Mouse (Mus musculus): ENCODE measurements around the gene Reln.

The Reln gene

DNA sequence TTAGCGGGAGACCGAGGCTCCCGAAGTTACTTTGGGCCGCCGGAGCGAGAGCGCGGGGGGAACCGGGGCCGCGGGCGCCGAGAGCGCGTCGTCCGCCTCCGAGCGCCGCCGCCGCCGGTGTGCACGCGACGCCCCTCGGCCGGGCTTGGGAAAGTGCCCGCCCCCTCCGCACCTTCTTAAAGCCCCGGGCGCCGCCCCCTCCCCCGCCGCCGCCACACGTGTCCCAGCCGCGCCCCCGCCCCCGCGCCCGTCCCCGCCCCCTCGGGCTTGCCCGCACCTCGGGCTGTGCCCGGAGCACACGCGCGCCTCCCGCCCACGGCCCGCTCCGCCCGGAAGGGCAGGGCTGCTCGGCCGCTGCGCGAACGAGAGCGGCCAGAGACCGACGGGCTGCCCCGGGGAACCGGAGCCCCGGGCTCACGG, at the start of gene Reln:
TSS of gene Reln (minus strand) at position 147 of the 420 bp plus-strand sequence.
- DNase-seq (ENCODE audit: low spot score), result peak; percentile 36

DNA sequence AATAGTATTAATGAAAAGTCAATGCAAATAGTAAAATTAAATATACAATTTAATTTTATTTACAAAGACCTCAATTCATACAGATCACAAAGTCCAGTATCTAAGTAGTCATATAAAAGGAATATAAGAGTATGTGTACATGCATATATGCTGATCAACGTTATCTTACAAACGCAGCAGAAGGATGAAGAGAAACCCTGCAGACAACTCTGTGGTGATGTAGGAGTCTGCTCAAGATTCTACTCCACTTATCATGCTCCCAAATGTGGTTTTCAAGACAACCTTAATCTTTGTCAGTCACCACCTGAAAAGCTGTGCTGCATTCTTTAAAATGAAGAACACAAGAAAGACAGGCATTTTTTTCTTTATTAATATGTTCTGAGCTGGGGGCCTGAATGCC, 44.0 kb upstream of the Reln start:
- no peak for DNase-seq (ENCODE audit: low spot score)

GRCm38 (mm10) chr5:22360510-22360909, 16.0 kb upstream of the Reln start:
- no peak for DNase-seq (ENCODE audit: low spot score)

GRCm38 (mm10) chr5:22348412-22348811, 3.9 kb upstream of the Reln start:
- peak; percentile 60 for DNase-seq (ENCODE audit: low spot score)

- no peak for DNase-seq (ENCODE audit: low spot score)
Observed at GRCm38 (mm10) chr5:22347732-22348131, 3.2 kb upstream of the Reln start.

GRCm38 (mm10) chr5:22345894-22346635, 1.6 kb upstream of the Reln start:
- no peak for DNase-seq (ENCODE audit: low spot score)

GRCm38 (mm10) chr5:22344976-22345651, 612 bp upstream of the Reln start:
- DNase-seq (ENCODE audit: low spot score), result peak; percentile 36

DNA sequence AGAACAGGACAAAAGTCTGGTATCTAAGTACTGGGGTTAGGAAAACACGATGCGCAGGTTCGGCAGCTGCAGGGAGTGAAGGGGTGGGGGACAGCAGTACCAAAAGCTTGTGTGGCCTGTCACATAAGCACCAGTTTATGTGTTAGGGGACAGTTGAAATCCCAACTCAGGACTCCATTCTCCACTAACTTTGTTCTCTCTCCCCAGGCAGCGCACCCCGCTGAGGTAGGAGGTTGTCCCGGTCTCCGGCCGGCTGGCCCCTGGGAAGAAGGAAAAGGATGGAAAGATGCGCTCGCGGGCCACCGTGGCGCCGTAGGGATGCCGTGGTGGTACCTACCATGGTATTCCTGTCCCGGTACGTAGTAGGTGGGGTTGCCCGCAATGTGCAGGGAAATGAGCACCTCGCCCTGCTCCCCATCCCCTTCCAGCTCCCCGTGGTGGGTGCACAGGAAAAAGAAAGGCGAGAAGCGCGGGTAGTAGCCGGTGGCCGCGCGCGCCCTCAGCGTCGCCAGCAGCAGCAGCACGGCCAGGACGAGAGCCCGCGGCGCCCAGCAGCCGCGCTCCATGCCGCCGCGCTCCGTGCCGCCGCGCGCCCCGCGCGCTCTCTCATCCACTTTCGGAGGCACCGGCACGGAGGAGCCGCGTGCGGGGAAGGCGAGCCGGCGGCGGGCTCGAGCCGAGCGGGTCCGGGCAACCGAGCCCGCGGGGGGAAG, 503 bp downstream of the Reln start:
- no peak for DNase-seq (ENCODE audit: low spot score)

DNA sequence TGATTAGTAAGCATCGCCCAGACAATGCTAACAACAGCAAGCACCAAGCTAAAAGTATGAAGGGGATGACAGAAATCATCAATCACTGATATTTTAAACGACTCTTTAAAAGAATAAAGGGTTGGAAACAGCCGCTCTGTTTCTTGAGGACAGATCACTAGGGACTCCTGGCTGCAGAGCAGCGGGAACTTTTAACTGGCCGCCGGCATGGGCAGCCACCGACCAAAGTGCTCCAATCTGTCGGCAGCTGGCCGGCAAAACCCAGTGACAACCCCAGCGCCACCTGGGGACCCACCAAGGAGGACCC, 1.0 kb downstream of the Reln start:
- DNase-seq (ENCODE audit: low spot score), result no peak

- no peak for DNase-seq (ENCODE audit: low spot score)
Observed at GRCm38 (mm10) chr5:22342461-22342860, 2.0 kb downstream of the Reln start.

GRCm38 (mm10) chr5:22340991-22341390, 3.5 kb downstream of the Reln start:
- DNase-seq (ENCODE audit: low spot score), result no peak

GRCm38 (mm10) chr5:22335408-22335807, 9.1 kb downstream of the Reln start:
- no peak for DNase-seq (ENCODE audit: low spot score)

DNA sequence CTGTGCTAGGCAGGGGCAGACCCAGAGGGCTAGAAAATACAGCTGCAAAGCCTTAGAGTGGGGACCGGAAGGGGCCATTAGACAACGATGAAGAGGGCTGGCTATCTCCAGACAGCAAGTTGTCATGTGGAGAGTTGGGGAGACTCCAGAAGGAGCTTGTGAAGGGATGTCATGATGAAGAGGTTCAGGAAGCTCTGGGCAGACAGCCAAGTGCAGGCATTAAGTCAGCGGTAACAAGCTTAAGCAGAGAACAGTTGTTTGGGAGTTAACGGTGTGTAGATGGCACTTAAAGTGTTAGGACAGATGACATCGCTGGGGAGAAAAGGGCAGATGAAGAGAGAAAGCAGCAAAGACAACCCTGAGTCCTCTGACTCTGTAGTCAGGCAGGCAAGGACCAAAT, 13.7 kb downstream of the Reln start:
- no peak for DNase-seq (ENCODE audit: low spot score)

DNA sequence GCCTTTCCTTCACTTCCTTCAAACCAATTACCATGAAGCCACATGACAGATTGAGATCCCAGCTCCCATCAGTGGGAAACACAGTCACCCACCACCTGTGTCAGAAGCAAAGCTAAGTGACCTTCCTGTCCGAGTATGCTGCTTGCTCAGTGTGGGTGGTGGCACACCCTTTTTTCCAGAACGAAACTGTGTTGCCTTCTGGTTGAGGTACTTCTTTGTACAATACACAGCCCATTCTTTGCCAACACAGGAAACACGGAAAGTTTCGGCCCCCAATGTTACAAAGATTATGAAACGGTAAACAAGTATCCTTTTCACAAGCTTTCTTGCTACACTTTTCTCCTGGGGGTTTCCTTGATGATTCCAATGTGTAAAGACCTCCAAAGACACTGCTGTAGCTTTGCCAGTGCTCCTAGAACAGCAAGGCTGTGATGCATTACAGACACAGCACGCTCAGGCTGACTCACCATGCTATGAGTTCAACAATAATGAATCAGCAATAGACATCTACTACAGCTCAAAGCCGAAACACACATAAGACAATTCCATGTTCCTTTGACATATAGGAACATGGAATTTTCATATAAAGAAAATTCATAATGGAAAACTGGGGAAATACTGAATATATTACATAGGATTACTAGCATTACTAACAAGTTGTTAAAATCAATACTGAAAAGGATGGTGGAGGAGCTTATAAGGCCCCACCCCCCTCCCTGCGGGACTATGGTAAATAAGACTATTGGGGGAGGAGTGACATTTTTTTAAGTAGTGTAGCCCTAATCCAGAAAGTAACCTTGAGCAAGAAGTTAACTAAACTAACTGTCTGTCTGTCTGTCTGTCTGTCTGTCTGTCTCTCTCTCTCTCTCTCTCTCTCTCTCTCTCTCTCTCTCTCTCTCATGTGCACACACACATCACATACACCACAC, 15.8 kb downstream of the Reln start:
- DNase-seq (ENCODE audit: low spot score), result no peak

- DNase-seq (ENCODE audit: low spot score), result peak; percentile 32
Observed at GRCm38 (mm10) chr5:22327170-22327569, 17.3 kb downstream of the Reln start.

GRCm38 (mm10) chr5:22323801-22324200, 20.7 kb downstream of the Reln start:
- no peak for DNase-seq (ENCODE audit: low spot score)

GRCm38 (mm10) chr5:22317807-22318206, 26.7 kb downstream of the Reln start:
- no peak for DNase-seq (ENCODE audit: low spot score)

- no peak for DNase-seq (ENCODE audit: low spot score)
Observed at GRCm38 (mm10) chr5:22316471-22316870, 28.0 kb downstream of the Reln start.

DNA sequence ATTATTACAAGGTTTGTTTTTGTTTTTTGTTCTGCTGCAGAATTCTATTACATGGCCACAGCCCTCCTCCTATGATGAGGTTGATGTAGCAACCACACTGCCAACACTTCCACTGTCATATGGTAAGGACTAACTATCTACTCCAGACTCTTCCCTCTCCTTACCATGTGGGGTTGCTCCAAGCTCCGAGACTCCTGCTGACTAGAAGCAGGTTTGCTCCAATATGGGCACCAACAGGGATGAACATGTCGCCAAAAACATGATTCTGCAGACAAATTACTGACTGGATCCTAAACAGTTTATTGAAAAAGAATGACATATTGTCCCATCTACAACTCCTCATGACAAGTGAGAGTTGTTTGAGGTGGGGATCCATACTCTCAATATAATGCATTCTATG, 28.5 kb downstream of the Reln start:
- no peak for DNase-seq (ENCODE audit: low spot score)

DNA sequence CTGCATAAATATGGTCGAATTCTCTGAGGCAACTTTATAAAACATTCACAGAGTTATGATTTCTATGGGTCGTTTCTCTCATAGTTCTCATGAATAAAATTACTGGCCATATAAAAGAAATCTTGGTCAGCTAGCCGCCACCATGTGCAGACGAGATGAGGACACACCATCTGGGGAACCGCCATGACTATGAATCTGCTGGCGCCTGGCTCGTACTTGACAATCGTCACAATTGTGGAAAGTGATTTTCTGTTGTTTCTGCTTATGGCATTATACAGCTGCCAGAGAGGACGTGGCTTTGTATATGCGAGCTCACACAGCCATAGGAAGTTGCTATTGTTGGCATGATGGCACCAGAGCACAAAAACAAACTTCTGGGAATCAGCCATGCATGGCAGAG, 31.5 kb downstream of the Reln start:
- no peak for DNase-seq (ENCODE audit: low spot score)

DNA sequence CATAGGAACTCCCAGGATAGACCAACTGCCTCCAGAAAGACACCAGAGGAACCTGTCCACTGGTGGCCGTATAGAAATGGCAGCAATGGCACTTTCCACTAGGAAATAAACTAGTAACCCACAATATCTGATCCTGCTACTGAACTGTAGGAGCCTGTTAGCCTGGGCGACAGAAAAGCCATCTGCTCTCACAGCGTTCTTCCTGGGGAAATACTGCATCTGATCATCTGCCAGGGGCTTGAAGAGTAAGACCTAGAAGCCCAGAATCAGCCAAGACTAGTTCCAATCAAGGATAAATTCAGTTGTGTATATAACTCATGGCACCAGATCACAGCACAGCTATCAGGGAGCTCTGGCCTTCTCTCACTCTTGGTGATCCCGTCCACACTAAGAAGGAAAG, 33.5 kb downstream of the Reln start:
- no peak for DNase-seq (ENCODE audit: low spot score)

- no peak for DNase-seq (ENCODE audit: low spot score)
Observed at GRCm38 (mm10) chr5:22309001-22309400, 35.5 kb downstream of the Reln start.

Data from spleen, adult 12 weeks (tissue).